Mouse (Mus musculus): Measurements from ENCODE around the gene Efcab11.

Gene Efcab11

GRCm38 (mm10) chr12:99741631-99742030 is 142.6 kb downstream of the Efcab11 start:
- DNase-seq, result peak; percentile 12

GRCm38 (mm10) chr12:99739211-99739610 is 145.0 kb downstream of the Efcab11 start:
- DNase-seq, result no peak

GRCm38 (mm10) chr12:99738256-99738655 is 146.0 kb downstream of the Efcab11 start:
- no peak for DNase-seq

- DNase-seq, result no peak
Observed at GRCm38 (mm10) chr12:99736971-99737370, 147.3 kb downstream of the Efcab11 start.

- DNase-seq, result no peak
Observed at GRCm38 (mm10) chr12:99735172-99735571, 149.1 kb downstream of the Efcab11 start.

GRCm38 (mm10) chr12:99724206-99724605 is 160.0 kb downstream of the Efcab11 start:
- DNase-seq, result no peak

GRCm38 (mm10) chr12:99723791-99724190 is 160.4 kb downstream of the Efcab11 start:
- DNase-seq, result peak; percentile 20

GRCm38 (mm10) chr12:99721318-99721717 is 162.9 kb downstream of the Efcab11 start:
- DNase-seq, result peak; percentile 15

GRCm38 (mm10) chr12:99719777-99720176 is 164.5 kb downstream of the Efcab11 start:
- DNase-seq, result no peak

GRCm38 (mm10) chr12:99718161-99718560 is 166.1 kb downstream of the Efcab11 start:
- DNase-seq, result no peak

GRCm38 (mm10) chr12:99716038-99716610 is 168.1 kb downstream of the Efcab11 start:
- peak; percentile 7 for DNase-seq

GRCm38 (mm10) chr12:99715129-99716037 is 168.9 kb downstream of the Efcab11 start:
- no peak for DNase-seq

GRCm38 (mm10) chr12:99712214-99712613 is 172.0 kb downstream of the Efcab11 start:
- DNase-seq, result no peak

- no peak for DNase-seq
Observed at GRCm38 (mm10) chr12:99702248-99702647, 182.0 kb downstream of the Efcab11 start.

GRCm38 (mm10) chr12:99700380-99700779 is 183.9 kb downstream of the Efcab11 start:
- DNase-seq, result no peak

GRCm38 (mm10) chr12:99699379-99700023 is 184.7 kb downstream of the Efcab11 start:
- no peak for DNase-seq

- no peak for DNase-seq
Observed at GRCm38 (mm10) chr12:99694066-99694465, 190.2 kb downstream of the Efcab11 start.

GRCm38 (mm10) chr12:99686418-99686992 is 197.7 kb downstream of the Efcab11 start:
- peak; percentile 32 for DNase-seq

GRCm38 (mm10) chr12:99685451-99686100 is 198.7 kb downstream of the Efcab11 start:
- no peak for DNase-seq

GRCm38 (mm10) chr12:99681681-99682080 is 202.6 kb downstream of the Efcab11 start:
- DNase-seq, result no peak

- no peak for DNase-seq
Observed at GRCm38 (mm10) chr12:99671866-99672191, 212.4 kb downstream of the Efcab11 start.

- DNase-seq, result peak; percentile 78
Observed at GRCm38 (mm10) chr12:99671162-99671865, 212.9 kb downstream of the Efcab11 start.

Data from lung, postnatal 36 days (tissue).